Mouse (Mus musculus) cerebellum, adult 18-20 months (tissue): ENCODE measurements around the gene Itga8.

Experiments used
- DNase-seq, 2 experiments: peaks; one replicate each; pipeline ENCODE4 v3.0.0; 2021

Gene Itga8

DNA sequence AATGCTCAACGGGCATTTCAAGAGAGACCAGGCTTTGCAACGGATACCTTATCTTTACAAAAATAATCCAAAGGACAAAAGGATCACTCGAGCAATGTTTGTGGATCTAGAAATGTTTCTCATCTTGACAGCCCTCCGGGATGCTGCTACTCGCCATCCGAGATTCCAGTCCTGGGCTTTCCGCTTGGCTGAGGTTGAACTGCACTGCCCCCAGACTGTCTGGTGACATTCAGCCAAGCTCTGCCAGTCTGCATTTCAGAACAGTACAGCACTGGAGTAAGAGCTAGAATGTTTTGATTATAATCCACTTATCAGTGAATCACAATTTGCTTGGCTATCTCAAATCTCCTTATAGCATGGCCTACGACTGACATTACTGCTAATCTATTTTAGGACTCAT is 8.3 kb downstream of the Itga8 start:
- no peak for DNase-seq

DNA sequence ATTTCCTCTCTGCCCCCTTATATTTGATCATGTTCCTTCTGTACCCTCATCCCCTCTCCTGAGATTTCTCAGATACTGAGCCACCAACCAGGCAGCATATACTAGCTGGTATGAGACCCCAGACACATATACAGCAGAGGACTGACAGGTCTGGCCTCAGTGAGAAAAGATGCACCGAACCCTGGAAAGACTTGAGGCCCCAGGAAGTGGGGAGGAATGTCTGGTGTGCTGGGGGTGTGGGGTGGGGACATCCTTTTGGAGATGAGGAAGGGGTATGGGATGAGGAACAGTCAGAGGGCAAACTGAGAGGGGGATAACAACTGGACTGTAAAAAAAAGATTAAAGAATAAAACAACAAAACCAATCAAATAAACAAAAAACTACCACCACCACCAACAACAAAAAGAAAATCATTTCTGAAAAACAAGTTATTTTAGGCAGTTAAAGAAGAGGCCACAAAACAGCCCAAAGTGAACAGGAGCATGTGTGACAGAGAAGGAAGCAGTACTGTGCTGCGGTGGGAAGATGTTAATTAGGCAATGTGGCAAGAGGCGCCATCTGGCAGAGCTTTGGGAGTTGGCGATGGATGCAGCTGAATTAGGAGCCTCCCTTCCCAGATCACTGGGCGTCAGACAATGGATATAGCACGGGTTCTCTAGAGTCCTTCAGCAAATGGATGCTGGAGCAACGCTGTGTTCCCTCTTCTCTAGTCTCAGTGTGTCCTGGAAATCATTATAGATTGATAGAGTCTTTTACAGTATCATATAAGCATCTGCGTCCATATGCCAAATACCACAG is 9.5 kb downstream of the Itga8 start:
- DNase-seq = no peak

GRCm38 (mm10) chr2:12290235-12290634 is 11.5 kb downstream of the Itga8 start:
- DNase-seq = no peak

GRCm38 (mm10) chr2:12287831-12288230 is 13.9 kb downstream of the Itga8 start:
- no peak for DNase-seq

- DNase-seq = no peak
Measured at GRCm38 (mm10) chr2:12280664-12281063, 21.1 kb downstream of the Itga8 start.

DNA sequence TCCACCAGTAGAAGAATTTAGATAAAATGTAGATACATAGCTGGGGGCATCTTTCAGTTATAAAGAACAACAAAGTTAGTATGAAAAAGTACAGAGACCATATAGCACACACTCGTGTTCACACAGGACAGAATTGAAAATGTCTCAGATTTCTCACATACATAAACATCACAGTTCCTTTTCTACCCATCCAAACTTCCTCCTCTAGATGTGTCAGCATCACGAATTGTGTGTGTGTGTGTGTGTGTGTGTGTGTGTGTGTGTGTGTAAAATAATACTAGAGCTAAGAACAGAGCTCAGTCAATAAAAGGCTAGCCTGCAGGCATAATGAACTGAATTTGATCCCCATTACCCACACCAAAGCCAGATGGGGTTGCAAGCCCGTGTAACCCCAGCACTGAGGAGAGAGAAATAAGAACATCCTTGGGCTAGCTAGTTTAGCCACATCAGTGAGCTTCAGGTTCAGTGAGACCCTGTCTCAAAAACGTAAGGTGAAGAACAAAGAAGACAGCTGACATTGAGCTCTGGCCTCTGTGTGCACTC is 22.6 kb downstream of the Itga8 start:
- DNase-seq = no peak

GRCm38 (mm10) chr2:12256635-12257317 is 44.9 kb downstream of the Itga8 start:
- no peak for DNase-seq

GRCm38 (mm10) chr2:12255901-12256300 is 45.8 kb downstream of the Itga8 start:
- no peak for DNase-seq

DNA sequence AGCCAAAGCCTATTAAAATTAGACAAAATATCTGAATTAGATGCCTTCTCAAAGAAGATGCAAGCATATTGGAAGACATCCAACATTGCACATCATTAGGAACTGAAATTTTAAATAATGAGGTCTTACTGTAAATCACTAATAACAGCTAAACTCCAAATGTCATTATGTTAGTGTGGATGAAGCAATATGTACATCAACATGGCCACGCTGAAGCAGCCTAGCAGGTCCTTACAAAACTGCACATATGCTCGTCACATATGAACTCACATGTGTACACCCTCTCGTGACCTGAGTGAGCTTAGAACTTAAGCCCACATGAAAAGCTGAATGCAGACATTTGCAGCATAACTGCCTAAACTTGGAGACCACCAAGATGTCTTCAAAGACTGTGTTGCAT is 66.4 kb downstream of the Itga8 start:
- no peak for DNase-seq

DNA sequence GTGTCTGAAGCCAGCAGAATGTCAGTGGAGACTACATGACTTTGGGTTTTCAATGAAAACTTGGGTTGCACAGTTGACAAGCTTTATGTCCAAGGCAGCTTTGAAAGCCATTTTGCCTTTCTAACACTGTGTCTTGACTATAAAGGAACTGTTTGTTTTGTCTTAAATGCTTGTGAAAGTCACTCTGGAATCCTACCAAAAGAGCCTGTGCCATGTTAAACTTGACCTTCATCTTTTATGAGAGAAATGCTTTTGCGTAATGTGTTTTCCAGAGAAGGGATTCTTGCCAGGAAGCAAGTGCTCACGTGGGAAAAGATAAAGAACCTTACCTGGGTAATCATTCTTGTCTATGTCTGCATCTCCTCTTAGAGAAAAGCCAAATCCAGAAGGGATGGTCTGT is 72.0 kb downstream of the Itga8 start:
- no peak for DNase-seq

- DNase-seq = no peak
Measured at GRCm38 (mm10) chr2:12228335-12228734, 73.4 kb downstream of the Itga8 start.

- DNase-seq = no peak
Measured at GRCm38 (mm10) chr2:12227243-12227642, 74.5 kb downstream of the Itga8 start.

GRCm38 (mm10) chr2:12226367-12226766 is 75.4 kb downstream of the Itga8 start:
- DNase-seq = no peak

DNA sequence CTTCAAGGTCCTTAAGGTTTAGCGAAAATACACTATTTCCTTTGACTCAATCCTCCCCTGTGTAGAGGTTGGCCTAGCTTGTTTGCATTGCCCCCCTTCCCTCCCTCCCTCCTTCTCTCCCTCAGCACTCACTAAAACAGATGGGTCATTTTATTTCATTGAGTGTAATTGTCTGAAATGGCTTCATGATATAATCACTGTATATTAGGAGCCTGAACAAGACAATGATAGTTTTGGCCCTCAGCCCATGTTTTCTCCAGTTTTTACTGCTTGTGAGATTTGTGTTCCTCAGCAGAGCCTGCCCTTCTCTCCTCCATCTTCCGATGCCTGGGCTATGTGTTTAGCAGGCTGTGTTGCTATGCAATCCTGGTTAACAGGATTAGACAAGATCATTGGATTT is 80.1 kb downstream of the Itga8 start:
- DNase-seq = no peak

GRCm38 (mm10) chr2:12213464-12213790 is 88.3 kb downstream of the Itga8 start:
- DNase-seq = no peak

GRCm38 (mm10) chr2:12212662-12213463 is 88.9 kb downstream of the Itga8 start:
- no peak for DNase-seq

DNA sequence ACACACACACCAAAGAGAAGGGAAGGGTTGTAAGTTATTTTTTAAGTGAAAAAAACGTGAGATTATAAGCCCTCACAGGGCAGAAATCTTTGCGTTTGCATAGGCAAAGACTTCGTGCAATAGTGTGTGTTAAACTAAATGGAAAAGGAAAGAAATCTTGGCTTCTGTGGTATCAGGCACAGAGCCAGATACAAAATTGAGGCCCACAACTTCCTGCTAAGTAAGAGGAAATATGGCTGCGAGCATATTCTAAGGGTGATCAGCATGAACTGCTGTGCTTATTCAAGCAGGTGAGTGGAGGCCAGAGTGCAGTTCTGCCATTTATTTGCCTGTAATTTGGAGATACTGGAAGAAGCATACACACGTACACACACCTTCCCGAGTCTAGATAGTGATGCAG is 93.6 kb downstream of the Itga8 start:
- DNase-seq = no peak

- no peak for DNase-seq
Measured at GRCm38 (mm10) chr2:12206353-12206752, 95.4 kb downstream of the Itga8 start.

DNA sequence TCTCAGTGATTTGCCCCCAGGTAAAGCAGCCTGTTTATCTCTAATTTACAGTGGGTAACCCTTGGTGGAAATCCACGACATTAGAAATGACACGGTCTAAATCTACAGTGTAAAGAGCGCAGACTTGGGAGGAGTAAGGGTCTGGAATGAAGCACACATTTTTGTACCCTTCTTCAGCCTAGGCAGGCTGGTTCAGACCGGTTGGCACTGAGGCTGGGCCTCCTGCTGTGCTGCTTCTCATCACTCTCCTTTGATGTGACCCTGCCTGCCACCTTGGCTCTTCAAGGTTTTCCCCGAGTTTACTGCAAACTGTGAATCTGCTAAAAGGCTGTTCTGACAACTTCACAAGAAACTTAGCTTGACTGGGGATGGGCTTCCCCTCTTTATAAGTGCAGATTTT is 95.8 kb downstream of the Itga8 start:
- no peak for DNase-seq

DNA sequence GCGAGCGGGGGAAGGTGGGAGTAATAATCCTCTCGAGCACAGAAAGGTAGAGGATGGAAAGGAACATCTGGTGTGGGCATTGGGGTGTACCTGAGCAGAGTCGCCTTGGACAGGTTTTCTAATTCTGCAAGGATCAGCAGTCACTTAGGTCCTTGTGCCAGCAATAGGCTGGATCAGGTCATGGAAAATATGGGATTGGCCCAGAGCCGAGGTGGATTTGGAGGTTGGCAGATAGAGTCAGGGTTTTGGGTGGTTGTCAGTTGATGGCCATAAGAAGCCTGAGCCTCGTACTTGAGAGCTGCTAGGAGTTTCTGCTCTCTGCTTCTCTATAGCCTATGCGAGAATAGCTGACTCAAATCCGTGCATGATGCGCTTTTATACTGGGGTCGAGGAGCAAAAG is 98.5 kb downstream of the Itga8 start:
- no peak for DNase-seq

- no peak for DNase-seq
Measured at GRCm38 (mm10) chr2:12198699-12199098, 103.0 kb downstream of the Itga8 start.

DNA sequence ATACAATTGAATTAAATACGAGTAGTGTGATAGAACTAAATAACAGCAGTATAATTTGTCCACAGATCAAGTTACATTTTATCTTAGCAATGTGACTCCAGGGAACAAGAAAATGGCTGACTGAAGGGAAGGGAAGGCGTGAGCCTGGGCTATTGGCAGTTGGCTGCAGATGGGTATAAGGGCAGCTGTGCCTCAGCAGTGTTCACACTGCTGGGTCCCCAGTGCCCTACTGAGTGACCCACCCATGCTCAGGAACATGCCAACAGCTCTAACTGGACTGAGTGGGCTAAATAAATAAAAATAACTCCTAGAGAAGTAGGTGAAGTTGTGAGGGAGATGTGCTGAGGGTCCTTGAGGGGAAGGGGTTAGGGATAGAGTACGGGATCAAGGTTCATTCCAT is 103.5 kb downstream of the Itga8 start:
- no peak for DNase-seq

GRCm38 (mm10) chr2:12197711-12198110 is 104.0 kb downstream of the Itga8 start:
- no peak for DNase-seq

DNA sequence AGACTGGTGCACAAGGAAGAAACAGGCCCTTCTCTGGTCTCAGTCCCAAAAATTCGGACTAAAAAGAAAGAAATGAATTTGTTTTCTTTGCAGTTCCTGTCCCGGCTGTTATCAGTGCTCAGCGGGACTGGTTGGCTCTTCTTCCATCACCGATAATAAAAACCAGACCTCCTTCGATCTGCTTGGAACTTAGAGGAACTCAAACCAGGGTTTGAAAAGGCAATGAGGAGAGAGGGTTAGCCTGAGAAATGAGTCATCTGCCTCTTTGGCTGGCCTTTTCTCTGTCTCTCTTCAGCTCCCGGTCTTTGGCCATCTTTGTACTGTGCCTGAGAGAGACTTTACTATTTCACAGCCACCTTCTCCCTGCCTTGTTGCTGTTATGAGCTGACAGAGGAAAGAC is 112.7 kb downstream of the Itga8 start:
- DNase-seq = no peak
